Mouse (Mus musculus) embryonic fibroblast, embryonic 13.5 days (primary cell): ENCODE results near the gene Cask.

Source experiments
- CTCF ChIP-seq: IDR thresholded peaks from 2 replicates; pipeline ENCODE4 v1.5.1; 2011; ENCODE audit warnings: mild to moderate bottlenecking, control low read depth, low read length, moderate library complexity, borderline replicate concordance; ENCODE audit not compliant: insufficient read depth
- POLR2A ChIP-seq: IDR thresholded peaks from 2 replicates; pipeline ENCODE4 v1.6.1; 2011; ENCODE audit warnings: low read depth, mild to moderate bottlenecking, control low read depth, low read length, moderate library complexity

DNA sequence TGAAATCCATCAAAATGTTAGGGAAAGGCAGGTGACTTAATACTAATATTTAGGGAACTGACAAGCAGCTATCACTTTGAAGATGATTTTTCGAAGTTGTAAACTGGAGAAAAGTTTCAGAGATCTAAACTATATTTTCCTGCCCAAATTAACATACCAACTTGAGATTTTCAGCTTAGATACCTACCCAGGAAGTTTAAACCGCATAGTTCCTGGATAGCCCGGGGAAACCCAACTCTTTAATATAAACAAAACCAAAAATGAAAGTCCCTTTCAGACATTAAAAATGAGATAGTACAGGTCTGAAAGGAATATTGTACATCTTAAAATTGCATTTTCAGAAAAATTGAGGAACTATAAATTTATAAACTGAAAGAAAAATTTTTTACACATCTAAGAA lies 273.5 kb downstream of the Cask start:
- no peak for TF ChIP-seq CTCF
- TF ChIP-seq POLR2A: no peak
